Mouse (Mus musculus) heart, adult 2 months (tissue): ENCODE results near the gene Bst2. TPM values are rescaled to one million over a fixed set of nuclear protein-coding genes. Genes with fewer than 3 reads are reported as not detected.

Experiments used
- DNase-seq, 2 experiments: peaks; one replicate each; pipeline ENCODE4 v3.0.0; 2021
- H3K27ac ChIP-seq: fragments of 200-600 bp; 2 replicates; pipeline ENCODE4 v1.8.1; 2022
- H3K27me3 ChIP-seq: fragments of 200-500 bp; 2 replicates; pipeline ENCODE4 v1.6.1; 2012; ENCODE audit warnings: mild to moderate bottlenecking, low read length, inconsistent platforms, mixed read lengths; ENCODE audit not compliant: control insufficient read depth, insufficient read depth
- H3K36me3 ChIP-seq: fragments of 200-500 bp; 2 replicates; pipeline ENCODE4 v1.6.1; 2012; ENCODE audit warnings: low read length, inconsistent platforms; ENCODE audit not compliant: control insufficient read depth, insufficient read depth
- H3K4me1 ChIP-seq: fragments of 200-500 bp; 2 replicates; pipeline ENCODE4 v1.6.1; 2011; ENCODE audit warnings: low read length; ENCODE audit not compliant: control insufficient read depth, insufficient read depth
- H3K4me3 ChIP-seq: fragments of 200-600 bp; 2 replicates; pipeline ENCODE4 v1.8.1; 2022
- H3K79me2 ChIP-seq: fragments of 200-500 bp; replicated peaks from 2 replicates; pipeline ENCODE4 v1.6.1; 2012; ENCODE audit warnings: mild to moderate bottlenecking, inconsistent platforms, low read length, moderate library complexity, mixed read lengths; ENCODE audit not compliant: control insufficient read depth, insufficient read depth
- H3K9ac ChIP-seq: fragments of 200-500 bp; 2 replicates; pipeline ENCODE4 v1.6.1; 2012; ENCODE audit warnings: low read depth, mild to moderate bottlenecking, control low read depth, inconsistent platforms, low read length, mixed read lengths
- CTCF ChIP-seq: fragments of 200-600 bp; IDR thresholded peaks from 2 replicates; pipeline ENCODE4 v1.8.1; 2022; ENCODE audit warnings: antibody characterized with exemption, mild to moderate bottlenecking, moderate library complexity
- EP300 ChIP-seq: fragments of 200-500 bp; IDR thresholded peaks from 2 replicates; pipeline ENCODE4 v1.6.1; 2011; ENCODE audit warnings: low read depth, low read length, control low read depth; ENCODE audit not compliant: insufficient read depth
- POLR2A ChIP-seq: fragments of 200-500 bp; IDR thresholded peaks from 2 replicates; pipeline ENCODE4 v1.6.1; 2011; ENCODE audit warnings: mild to moderate bottlenecking, low read depth, low read length, control low read depth; ENCODE audit not compliant: insufficient read depth
- WGBS: fragments of 180-500 bp; shearing (Covaris S2); methylation state at CpG from one replicate; pipeline ENCODE4 v1.1.7; 2018; 5-methylcytosine and 5-hydroxymethylcytosine counted together
- intact Hi-C: fragments of 180-260 bp; cut with DNase I; formaldehyde crosslinking; loops from one replicate; pipeline ENCODE4 v1.15.1; 2025
- polyA plus RNA-seq: library from polyadenylated mRNA; depleted of rRNA; stranded (reverse); fragments of >200 nt; gene quantifications from 2 replicates; pipeline ENCODE4 v1.2.3, GENCODE M21; 2012
- total RNA-seq, 2 experiments: library from RNA; stranded (reverse); gene quantifications; 2 replicates each; pipeline ENCODE4 v1.2.3; 2021

Gene Bst2
- total and polyA plus RNA-seq, 3 experiments: 17.4 to 85.9 (median 18.1) TPM

- no peak for DNase-seq
- H3K4me1 ChIP-seq: no peaks in the 10 kb centered on the region; the same call in 1 of the 2 replicates
- no peaks in the 10 kb centered on the region for H3K79me2 ChIP-seq
- H3K36me3 ChIP-seq: no peaks in the 10 kb centered on the region
- peak within 1 kb of the TSS; percentile 22 for H3K9ac ChIP-seq
- 0 out of 2 replicates have a peak within 1 kb of the TSS, but pooled peaks have one; percentile 29 for H3K4me3 ChIP-seq
- no peak for TF ChIP-seq CTCF
- intact Hi-C loops: no loop called here
- H3K27ac ChIP-seq: no peak within 1 kb of the TSS
- 8% methylated on average over 70 of the region's 70 CpGs for WGBS
- peaks cover 7% of the 10 kb centered on the region for H3K27me3 ChIP-seq
These were observed 21.1 kb upstream of the Bst2 start, which contains the start of gene Tmem221 for GRCm38 (mm10) chr8:71558071-71558957. Gene Tmem221 (minus strand): TSS chr8:71558871.

GRCm38 (mm10) chr8:71554644-71555043 lies 17.4 kb upstream of the Bst2 start:
- Histone ChIP-seq H3K4me1 (no peaks in the 10 kb centered on the region), H3K36me3 (no peaks in the 10 kb centered on the region), H3K79me2 (no peaks in the 10 kb centered on the region), H3K4me3 (no peak overlapping the region), H3K9ac (no peak overlapping the region), H3K27me3 (peaks cover 7% of the 10 kb centered on the region), H3K27ac (no peak overlapping the region)
- TF ChIP-seq EP300 (no peak), CTCF (no peak), POLR2A (no peak)
- DNase-seq: no peak
- 47% methylated on average over 2 of the region's 2 CpGs for WGBS
- intact Hi-C loops: no loop called here

GRCm38 (mm10) chr8:71554001-71554400 lies 16.7 kb upstream of the Bst2 start:
- TF ChIP-seq CTCF (no peak), EP300 (no peak), POLR2A (no peak)
- intact Hi-C loops: no loop called here
- Histone ChIP-seq H3K4me3 (no peak overlapping the region), H3K27me3 (peaks cover 7% of the 10 kb centered on the region), H3K27ac (no peak overlapping the region), H3K9ac (no peak overlapping the region), H3K79me2 (no peaks in the 10 kb centered on the region), H3K4me1 (no peaks in the 10 kb centered on the region), H3K36me3 (no peaks in the 10 kb centered on the region)
- 65% methylated on average over 6 of the region's 6 CpGs for WGBS
- DNase-seq: no peak

GRCm38 (mm10) chr8:71552770-71553169 lies 15.5 kb upstream of the Bst2 start:
- no peak overlapping the region for H3K27ac ChIP-seq
- intact Hi-C loops: no loop called here
- H3K4me3 ChIP-seq: no peak overlapping the region
- H3K4me1 ChIP-seq: no peaks in the 10 kb centered on the region
- 71% methylated on average over 6 of the region's 6 CpGs for WGBS
- DNase-seq: no peak
- H3K9ac ChIP-seq: no peak overlapping the region
- no peaks in the 10 kb centered on the region for H3K36me3 ChIP-seq
- H3K27me3 ChIP-seq: no peaks in the 10 kb centered on the region
- TF ChIP-seq CTCF (no peak), EP300 (no peak), POLR2A (no peak)
- no peaks in the 10 kb centered on the region for H3K79me2 ChIP-seq

- no peak for DNase-seq
- Histone ChIP-seq H3K79me2 (no peaks in the 10 kb centered on the region), H3K36me3 (no peaks in the 10 kb centered on the region), H3K9ac (no peak overlapping the region), H3K27ac (no peak overlapping the region), H3K4me3 (no peak overlapping the region), H3K27me3 (no peaks in the 10 kb centered on the region), H3K4me1 (no peaks in the 10 kb centered on the region)
- 72% methylated on average over 7 of the region's 7 CpGs for WGBS
- intact Hi-C loops: no loop called here
- TF ChIP-seq POLR2A: no peak
- TF ChIP-seq EP300: no peak
- TF ChIP-seq CTCF: no peak
These were observed 13.5 kb upstream of the Bst2 start for GRCm38 (mm10) chr8:71550754-71551153.

GRCm38 (mm10) chr8:71547590-71547989 lies 10.3 kb upstream of the Bst2 start:
- Histone ChIP-seq H3K79me2 (no peaks in the 10 kb centered on the region), H3K27me3 (no peaks in the 10 kb centered on the region), H3K4me3 (no peak overlapping the region), H3K27ac (no peak overlapping the region), H3K36me3 (no peaks in the 10 kb centered on the region), H3K4me1 (peaks cover 4% of the 10 kb centered on the region), H3K9ac (no peak overlapping the region)
- 93% methylated on average over 7 of the region's 7 CpGs for WGBS
- intact Hi-C loops: no loop called here
- no peak for DNase-seq
- no peak for TF ChIP-seq CTCF
- TF ChIP-seq POLR2A: no peak
- TF ChIP-seq EP300: no peak
